Mouse (Mus musculus) midbrain, embryonic 15.5 days (tissue): ENCODE results near the gene Gm17783. TPM values are rescaled to one million over a fixed set of nuclear protein-coding genes. Genes with fewer than 3 reads are reported as not detected.
"Not testable (repeated sequence)": the region's sequence is repeated elsewhere in the genome, so short reads cannot be mapped to it uniquely, and the experiment has no call there.

Experiments used
- ATAC-seq: fragments of 200-750 bp; cut with Nextera tagmentation; replicated peaks from 2 replicates; pipeline ENCODE4 v1.8.0; 2017; ENCODE audit warnings: moderate TSS enrichment
- H3K27ac ChIP-seq: fragments of 300-500 bp; sonication (generic); 2 replicates; pipeline ENCODE4 v1.5.1; 2015; ENCODE audit warnings: mild to moderate bottlenecking, inconsistent platforms
- H3K27me3 ChIP-seq: fragments of 300-500 bp; sonication (generic); replicated peaks from 2 replicates; pipeline ENCODE4 v1.6.1; 2015; ENCODE audit warnings: inconsistent platforms
- H3K36me3 ChIP-seq: fragments of 300-500 bp; sonication (generic); replicated peaks from 2 replicates; pipeline ENCODE4 v1.6.1; 2015; ENCODE audit warnings: inconsistent platforms
- H3K4me1 ChIP-seq: fragments of 300-500 bp; sonication (generic); 2 replicates; pipeline ENCODE4 v1.6.1; 2015; ENCODE audit warnings: inconsistent platforms
- H3K4me2 ChIP-seq: fragments of 300-500 bp; sonication (generic); 2 replicates; pipeline ENCODE4 v1.6.1; 2015; ENCODE audit warnings: inconsistent platforms, mild to moderate bottlenecking, moderate library complexity
- H3K4me3 ChIP-seq: fragments of 300-500 bp; sonication (generic); 2 replicates; pipeline ENCODE4 v1.5.1; 2015; ENCODE audit warnings: mild to moderate bottlenecking, inconsistent platforms
- H3K9ac ChIP-seq: fragments of 300-500 bp; sonication (generic); 2 replicates; pipeline ENCODE4 v1.6.1; 2015; ENCODE audit warnings: mild to moderate bottlenecking, inconsistent platforms
- H3K9me3 ChIP-seq: fragments of 300-500 bp; sonication (generic); 2 replicates; pipeline ENCODE4 v1.6.1; 2016; ENCODE audit warnings: inconsistent platforms
- WGBS: fragments of 180-500 bp; shearing (Covaris S2); methylation state at CpG from one replicate; pipeline ENCODE4 v1.1.7; 2015; ENCODE audit warnings: mixed read lengths; 5-methylcytosine and 5-hydroxymethylcytosine counted together
- polyA plus RNA-seq: library from polyadenylated mRNA; unstranded; fragments of >200 nt; fragmentation: Nextera tagmentation; extraction: Ambion mirVana; gene quantifications from 2 replicates; pipeline ENCODE4 v1.2.1, GENCODE M21; 2015

Gene Gm17783
- polyA plus RNA-seq, 1 experiment from 2014 or later, result not detected

GRCm38 (mm10) chr16:45471836-45472235, 60.0 kb downstream of the Gm17783 start:
- H3K4me3 ChIP-seq, ATAC-seq, H3K9ac ChIP-seq, H3K27ac ChIP-seq, H3K4me2 ChIP-seq, H3K9me3 ChIP-seq, H3K36me3 ChIP-seq, H3K27me3 ChIP-seq, H3K4me1 ChIP-seq: not testable (repeated sequence)
- WGBS, result 80% methylated on average over 3 of the region's 3 CpGs

Other genes with a start within 250 kb of the Gm17783 start
- gene Cd200, start 123.0 kb downstream of the Gm17783 start, polyA plus RNA-seq, result 354 and 372 TPM in 2 replicates
- not detected in 2 replicates for gene Gm609, start 39.1 kb downstream of the Gm17783 start, polyA plus RNA-seq
- gene Slc9c1, start 3.3 kb upstream of the Gm17783 start, polyA plus RNA-seq, result not detected in 2 replicates
- gene Gcsam, start 78.3 kb upstream of the Gm17783 start, polyA plus RNA-seq, result not detected in 2 replicates
- 0.10 TPM in 1 of 2 replicates, not detected in the other for gene BC016579, start 122.0 kb upstream of the Gm17783 start, polyA plus RNA-seq
- gene Tmprss7, start 161.6 kb upstream of the Gm17783 start, polyA plus RNA-seq, result 0.59 and 0.72 TPM in 2 replicates
- gene Tagln3, start 192.6 kb upstream of the Gm17783 start, polyA plus RNA-seq, result 390 and 409 TPM in 2 replicates
- 42.0 and 43.7 TPM in 2 replicates for gene Abhd10, start 210.9 kb upstream of the Gm17783 start, polyA plus RNA-seq